Mouse (Mus musculus): ENCODE data around the gene Sema5a. TPM values are rescaled to one million over a fixed set of nuclear protein-coding genes. Genes with fewer than 3 reads are reported as not detected.

Gene Sema5a
- total RNA-seq, 2 experiments from 2014 or later = 84.9 to 94.2 TPM

DNA sequence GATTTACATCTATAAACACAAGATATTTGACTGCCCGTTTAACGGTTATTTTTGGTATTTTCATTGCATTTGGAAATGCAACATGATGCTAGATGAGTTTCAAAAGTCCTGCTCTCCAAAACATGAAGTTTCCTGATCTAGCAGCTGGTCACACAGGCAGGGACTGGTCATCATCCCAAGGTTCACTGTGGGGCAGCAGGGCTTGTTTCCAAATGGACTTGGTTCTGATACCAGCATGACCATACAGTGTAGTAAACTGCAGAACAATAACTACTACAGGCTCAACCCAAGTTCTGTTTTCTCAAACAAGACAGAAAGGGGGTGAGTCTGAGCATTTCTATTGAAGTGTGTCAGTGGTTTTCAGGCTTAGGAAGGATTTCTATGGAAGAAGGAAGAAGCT lies 314.3 kb downstream of the Sema5a start:
- no peak for DNase-seq

DNA sequence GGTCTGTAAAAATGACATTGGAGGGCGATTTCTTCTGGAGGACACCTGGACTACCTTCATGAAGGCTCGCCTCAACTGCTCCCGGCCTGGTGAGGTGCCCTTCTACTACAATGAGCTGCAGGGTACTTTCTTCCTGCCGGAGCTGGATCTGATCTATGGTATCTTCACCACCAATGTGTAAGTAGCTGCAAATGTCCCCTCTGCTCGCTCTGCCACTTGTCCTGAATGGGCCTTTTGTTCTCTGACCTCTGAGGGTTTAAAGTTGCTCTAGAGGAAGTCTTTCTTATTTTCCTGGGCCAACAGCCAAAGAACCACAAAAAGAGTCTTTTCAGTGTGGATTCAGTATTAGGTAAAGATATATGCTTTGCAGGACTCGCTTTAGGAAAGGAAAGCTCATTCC lies 318.0 kb downstream of the Sema5a start:
- DNase-seq = no peak

DNA sequence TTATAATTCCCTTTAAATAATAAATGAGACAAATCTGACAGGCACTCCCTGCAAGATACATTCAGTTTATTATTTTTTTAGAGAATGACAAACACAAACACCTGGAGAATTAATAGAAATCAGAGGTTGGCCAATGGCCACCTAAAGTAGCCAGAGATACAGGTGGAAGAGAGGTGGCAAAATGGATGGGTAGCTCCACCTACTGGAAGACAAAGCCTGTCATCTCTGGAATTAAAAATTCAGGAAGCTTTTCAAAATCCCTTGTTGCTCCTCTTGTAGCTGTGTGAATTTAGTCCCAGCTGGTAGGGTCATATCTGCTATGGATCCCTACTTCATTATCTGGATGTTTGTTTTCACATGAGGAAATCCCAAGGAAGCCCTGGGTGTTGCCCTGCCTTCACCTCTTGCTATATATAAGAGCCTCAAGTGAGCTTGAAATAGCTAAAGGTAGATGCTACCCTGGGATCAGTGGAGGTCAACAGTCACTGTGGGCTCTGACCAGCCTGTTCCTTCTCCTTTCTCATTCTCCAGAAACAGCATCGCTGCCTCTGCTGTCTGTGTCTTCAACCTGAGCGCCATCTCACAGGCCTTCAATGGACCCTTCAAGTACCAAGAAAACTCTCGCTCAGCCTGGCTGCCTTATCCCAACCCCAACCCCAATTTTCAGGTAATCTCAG lies 323.7 kb downstream of the Sema5a start:
- DNase-seq = no peak

DNA sequence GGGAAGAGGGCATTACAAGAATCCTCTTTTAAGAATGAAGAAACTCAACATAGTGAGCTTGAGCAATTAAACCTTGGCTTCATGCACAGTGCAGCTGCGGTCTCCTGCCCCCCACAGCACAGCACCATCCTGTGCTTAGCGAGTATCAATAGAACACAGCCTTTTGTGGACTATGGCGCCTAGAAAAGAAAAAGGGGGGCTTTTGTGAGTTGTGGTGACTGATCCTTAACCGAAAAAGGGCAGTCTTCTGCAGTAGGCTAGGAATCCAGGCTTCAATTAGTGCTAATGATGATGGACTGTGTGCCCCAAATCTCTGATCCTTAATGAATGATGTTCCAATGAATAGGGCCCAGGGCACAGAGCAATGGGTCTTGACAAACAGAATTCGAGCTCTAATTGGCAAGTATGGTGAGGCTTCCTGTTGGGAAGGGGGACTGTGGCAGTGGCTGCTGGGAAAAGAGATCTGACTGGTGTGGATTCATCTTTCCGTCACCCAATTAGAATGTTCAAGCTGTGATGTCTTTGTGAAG lies 324.3 kb downstream of the Sema5a start:
- no peak for DNase-seq

DNA sequence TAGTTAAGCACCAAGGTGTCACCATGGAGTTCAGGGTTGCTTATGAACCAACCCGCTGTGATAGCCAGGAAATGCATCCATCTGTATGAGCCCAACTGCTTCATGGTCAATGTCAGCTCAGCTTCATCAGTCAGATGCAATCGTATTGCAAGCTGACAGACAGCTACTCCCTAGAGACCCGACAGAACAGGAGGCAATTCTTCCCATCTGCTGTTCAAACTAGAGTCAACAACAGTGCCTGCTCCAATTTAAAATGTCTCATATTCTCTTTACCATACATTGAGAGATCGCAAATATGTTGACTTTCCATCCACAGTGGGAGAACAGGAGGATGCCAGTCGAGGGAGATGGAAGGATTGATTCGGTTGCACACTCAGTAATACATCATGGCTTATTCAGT lies 329.7 kb downstream of the Sema5a start:
- no peak for DNase-seq

DNA sequence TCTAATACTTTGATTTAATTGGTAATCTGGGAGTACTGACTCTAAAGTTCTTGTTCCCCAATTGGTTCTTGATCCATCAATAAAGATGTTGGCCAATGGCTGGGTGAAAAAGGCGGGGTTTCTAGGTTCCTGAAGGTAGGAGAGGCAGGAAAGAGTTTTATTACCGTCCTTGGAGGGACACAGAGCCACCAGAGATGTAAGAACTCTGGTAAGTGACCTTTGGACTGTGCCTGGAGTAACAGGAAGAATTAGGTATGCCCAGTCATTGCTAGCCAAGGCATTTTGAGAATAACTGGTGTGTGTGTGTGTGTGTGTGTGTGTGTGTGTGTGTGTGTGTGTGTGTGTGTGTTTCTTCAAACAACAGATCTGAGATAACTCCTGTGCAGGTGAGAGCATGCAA lies 330.6 kb downstream of the Sema5a start:
- DNase-seq = no peak

DNA sequence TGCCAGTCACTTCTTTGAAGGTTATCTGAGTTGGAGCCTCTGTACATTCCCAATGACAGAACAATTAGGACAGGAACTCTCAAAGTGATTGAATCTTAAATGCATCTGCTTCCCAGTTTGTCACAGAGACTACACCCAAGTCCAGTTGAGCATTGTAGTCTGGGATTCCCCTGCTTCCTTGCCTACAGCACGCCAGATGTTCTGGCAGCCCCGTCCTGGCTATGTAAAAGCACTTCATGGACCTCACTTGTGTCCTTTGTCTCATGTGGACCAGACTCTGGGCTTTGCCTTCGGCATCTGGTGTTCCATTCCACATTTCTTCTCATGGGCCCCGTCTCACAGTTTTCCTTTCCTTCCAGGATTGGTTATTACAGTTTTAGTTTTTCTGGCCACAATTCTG lies 334.7 kb downstream of the Sema5a start:
- no peak for DNase-seq

DNA sequence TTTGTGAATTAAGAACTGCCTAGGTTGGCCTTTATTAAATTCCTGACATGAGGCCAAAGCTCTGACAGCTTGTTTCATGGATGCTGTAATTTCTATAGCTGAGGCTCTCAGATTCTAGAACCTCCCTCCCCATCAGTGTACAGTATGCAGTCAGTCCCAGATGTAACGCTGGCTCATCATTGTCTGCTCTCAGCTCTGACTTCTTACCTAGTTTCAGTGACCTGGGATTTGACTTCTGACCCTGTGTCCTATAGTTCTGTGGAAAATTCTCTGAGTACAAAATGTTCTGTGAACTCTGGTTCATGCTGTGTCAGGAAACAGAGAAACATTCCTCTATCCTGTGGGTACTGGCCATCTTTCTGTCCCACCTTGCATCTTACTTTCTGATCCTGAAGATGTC lies 346.0 kb downstream of the Sema5a start:
- DNase-seq = no peak

DNA sequence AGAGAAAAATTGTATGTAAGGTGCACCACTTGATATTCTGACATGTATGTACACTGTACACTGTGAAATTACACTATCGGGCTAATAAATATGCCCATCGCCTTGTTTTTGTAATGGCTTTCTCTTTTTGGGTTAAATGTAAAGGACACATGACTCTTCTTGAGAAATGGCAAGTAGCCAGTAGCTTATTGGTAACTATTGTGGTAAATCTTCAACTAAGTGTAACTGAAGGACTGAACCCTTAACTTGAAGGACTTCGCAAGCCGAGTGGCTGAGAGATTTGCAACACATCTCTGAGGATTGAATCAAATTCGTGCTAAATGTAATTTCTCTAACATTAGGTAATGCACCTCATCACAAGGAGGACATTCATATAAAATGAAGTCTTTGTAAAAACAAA lies 349.1 kb downstream of the Sema5a start:
- DNase-seq = no peak

DNA sequence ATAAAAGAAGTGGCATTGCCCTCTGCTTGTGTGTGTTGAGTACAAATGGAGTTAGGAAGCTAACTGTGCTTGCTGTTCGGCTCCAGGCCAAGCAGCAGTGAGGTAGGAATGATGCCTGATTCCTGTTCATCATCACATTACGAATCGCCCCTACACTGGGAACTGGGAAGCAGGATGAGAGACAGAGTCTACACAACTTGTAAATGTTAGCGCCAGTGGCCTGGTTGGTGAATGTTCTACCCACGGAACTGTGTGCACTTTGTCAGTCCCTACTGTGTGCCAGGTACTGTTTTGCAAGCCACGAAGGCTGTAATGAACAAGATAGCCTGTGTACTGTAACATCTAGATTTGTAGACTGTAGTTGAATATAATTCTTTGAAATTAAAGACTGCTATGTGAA lies 352.0 kb downstream of the Sema5a start:
- no peak for DNase-seq

DNA sequence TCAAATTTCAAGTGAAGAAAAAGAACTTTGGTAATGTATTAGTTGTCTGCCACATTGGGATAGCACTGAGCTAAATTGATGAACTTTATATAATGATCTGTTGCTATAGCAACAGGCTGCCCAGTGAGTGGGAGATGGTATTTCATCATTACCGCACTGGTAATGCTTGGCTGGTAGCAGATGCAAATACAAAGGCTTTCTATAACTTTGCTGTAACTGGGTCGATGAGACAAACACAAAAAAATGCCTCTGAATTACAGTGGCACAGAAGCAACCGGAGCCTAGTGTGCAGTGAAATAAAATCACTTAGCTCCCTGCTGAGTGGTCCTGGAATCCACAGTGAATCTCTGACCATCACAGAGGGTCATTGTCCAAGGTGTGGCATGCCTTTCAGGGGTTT lies 352.6 kb downstream of the Sema5a start:
- peak in 1 of 2 experiments; percentile 9 for DNase-seq

DNA sequence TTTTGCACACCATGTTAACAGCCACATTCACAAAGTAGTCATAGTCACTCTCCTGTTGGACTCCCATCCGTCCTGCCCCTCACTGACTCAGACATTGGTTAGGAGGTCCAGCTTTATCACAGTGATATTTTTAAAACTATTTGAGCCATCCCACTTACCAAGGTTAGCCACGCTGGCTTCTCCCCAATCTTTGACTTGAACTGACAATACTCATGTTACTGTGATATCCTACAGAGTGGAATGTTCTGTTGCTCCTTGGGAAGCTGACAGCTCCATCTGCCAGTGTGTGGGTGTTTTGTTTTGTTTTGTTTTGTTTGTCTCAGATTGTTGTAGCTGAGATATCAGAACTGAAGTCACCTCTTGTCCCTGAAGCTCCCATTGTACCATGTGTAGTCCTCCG lies 362.6 kb downstream of the Sema5a start:
- no peak for DNase-seq

DNA sequence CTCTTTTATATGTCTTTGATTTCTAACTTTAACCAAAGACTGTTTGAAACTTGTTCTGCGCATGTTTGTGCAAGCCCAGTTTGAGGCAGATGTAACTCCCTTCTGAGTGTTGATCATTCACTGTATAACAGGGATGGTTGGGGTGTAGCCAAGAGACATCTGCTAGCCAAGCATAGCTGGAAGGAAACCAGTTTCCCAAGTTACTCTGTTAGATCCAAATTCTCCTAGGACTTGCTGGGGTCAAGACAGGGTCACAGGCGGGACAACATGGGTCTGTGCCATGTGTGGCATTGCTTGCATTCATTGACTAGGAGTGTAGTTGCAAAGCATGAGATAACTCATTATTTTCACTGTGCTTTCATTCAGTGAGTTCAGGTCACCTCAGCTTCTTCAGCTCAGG lies 366.2 kb downstream of the Sema5a start:
- no peak for DNase-seq

DNA sequence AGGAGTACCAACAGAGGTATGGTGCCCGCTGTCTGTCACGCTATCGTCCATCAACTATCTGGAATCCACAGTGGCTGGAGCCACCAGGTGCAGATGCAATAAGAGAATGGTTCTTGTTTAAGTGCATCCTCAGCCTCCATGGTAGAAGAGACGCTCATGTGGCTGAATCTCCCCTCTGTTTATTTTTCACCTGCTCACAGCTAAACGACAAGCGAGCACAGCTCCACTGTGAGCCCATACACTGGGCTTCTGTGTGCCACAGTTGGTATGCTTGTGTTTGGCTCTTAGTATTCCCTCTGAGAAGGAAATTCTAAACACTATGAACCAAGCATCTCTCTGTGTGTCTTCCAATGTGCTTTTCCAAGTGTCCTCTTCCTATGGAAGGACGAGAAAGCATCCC lies 366.6 kb downstream of the Sema5a start:
- no peak for DNase-seq

DNA sequence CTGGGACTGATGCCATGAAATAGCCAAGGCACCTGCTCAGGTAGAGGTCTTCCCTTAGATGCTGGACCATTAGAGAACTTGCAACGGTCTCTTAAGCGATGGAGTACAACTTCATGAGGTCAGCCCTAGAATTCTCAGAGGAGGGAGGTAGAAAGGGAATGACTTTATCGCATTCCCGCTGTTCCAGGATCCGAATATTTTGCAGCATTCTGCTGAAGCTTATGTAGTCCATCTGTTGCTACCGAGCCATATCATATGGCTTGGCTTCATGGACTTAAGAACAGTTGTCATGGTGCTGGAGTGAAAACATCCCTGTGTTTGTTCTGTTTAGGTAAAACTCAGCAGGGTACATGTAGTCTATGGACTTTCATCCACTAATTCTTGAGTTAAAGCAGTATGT lies 369.1 kb downstream of the Sema5a start:
- DNase-seq = peak in 1 of 2 experiments; percentile 12

DNA sequence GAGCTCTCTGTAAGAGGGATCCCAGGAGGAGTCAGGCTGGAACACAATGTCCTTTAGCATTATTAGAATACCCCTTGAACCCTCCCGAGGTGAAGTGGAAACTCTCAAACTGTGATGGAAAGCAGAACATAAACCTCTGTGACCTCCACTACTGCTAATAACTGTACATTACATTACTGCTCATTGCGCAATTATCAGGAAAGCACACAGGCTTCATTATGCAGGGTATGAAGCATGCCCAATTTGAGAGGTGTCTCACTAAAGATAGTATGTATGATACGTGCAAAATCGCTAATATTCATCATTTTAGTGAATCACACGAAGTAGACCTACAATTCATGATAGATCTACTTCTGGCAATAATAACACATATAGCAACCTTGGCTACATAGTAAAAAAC lies 371.2 kb downstream of the Sema5a start:
- DNase-seq = no peak

DNA sequence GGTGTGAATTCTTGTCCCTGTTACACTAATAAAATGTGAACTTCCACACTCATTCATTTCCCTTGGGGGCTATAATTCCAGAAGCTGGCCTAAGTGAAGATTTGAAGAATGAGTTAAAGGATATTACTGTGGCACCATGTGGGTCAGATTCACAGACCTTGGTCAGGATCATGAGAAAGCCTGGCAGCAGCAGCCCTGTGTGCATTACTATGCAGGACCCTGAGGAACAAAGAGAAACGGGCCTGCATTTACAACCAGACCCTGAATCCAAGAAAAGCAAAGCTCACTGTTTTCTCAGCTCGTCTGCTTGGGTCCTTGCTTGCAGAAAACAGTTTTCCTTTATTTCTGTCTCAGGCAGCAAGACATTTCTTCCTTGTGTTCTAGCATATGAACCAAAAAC lies 374.6 kb downstream of the Sema5a start:
- DNase-seq = no peak

DNA sequence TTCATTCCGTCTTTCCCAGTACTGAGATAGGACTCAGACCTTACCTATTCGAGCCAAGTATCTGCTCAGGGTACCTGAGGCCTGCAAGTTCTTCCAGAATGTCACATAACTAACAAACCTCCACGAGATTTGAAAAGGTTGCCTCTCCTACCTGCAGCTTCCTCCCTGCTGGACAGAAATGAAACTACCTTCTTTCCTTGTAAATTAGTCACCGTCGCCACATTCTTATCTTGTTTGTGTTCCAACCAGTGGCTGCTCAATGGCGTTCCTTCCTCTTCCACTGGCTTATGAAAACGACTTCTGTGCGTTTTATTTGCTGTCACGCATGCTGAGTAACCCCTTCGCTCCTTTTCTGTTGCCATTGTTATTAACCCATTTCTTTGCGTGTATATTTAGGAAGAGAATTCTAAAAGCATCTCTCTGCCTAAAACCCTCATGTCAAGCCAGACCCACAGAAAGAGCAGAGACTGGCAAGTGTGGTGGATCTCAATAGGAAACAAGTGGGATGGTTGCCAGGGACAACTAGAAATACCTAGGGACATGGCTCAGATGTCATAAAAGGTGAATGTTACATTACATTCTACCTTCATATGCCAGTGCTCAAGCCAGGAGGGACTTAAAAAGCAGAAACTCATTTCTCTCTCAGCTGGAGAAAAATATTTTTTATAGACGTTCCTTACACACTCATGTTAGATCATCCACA lies 378.6 kb downstream of the Sema5a start:
- DNase-seq = no peak

DNA sequence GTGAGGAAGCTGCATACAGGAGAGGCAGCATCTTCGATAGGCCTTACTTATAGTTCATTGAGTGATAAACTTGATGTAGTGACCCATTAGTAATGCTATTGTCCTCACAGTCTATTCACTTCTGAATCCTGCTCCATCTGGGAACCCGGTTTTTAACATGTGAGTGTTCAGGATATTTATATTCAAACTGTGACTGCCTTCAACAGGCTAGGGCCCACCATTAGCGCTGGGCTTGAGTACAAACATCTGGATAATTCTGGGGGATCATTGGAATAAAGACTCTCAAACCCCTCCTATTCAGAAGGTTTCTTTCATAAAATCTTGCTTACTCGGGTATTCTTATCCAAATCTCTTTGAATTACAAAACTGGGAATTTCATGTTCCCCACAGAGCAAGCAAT lies 379.5 kb downstream of the Sema5a start:
- DNase-seq = no peak

DNA sequence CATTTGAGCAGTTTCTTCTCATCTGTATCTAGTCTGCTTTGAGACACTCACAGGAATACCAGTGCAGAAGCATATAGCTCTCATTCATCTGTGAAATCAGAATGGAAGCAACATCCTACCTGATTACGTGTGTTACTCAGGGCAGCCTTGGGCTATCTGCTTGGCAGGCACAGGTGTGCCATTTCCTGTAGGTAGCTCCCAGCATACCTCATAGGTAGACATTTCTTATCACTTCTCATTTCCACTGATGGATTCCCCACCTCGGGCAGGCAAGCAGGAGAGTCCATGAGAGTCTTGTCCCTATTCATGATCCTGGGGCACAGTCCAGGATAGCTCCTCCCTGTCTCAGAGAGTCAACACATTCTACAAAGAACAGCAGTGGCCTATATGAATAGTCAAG lies 381.4 kb downstream of the Sema5a start:
- DNase-seq = no peak

DNA sequence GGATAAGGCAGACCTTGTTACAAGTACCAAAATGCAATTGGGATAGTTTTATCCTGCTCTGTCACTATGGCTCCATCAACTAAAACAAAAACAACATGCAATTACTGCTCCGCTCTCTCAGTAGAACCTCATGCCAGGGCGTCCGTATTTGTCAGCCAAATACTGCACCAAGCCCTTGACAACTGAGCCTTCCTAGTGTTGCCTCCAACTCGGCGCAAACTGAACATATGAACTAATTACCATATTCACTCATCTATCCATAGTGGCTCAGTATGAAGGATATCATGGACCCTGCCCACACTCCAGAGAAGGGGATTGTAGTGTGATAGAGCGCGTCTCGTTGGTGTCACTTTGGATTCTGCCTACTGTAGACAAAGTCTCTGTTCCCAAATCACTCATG lies 389.1 kb downstream of the Sema5a start:
- no peak for DNase-seq

DNA sequence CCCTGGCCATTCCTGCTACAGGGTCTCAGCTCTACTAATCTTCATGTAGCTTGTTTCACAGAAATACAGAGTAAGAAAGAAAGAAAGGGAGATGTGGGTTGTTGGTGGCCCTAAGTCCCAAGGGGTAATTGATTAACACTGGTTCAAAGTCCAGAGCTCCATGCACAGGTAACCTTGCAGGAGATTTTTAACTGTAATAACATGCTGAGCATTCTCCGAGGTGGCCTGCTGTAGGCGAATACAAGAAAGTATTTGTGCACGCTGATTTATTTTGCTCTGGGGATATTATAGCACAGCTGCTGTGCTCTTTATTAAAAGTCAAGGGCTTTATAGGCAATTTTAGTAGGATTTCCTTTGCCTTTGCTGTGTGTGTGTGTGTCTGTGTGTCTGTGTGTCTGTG lies 393.3 kb downstream of the Sema5a start:
- DNase-seq = no peak

DNA sequence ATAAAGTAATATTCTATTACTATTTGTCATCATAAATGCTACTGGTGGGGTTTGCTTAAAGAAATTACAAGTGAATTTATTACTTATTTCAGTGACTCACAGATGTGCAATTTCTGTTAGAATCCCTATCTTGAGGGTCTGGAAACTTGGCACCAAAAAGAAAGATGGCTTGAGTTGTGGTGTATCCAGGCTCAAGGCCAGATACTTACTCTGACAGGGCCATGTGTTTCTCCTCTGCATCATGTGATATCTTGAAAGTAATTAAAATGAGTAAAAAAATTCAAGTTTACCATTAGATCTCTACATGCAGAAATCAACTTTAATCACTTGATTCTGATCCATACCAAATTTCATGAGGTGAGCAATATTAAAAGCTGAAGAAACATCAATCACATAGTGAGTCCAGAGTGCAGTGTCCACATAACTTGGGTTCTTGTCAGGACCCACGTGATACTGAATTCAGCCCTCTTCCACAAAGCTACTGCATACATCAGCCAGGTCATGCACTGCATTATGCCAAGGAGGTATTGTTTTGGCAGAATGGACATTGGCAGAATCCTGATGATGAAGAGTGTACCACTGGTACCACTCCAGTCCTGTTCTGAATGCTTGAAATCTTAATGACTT lies 402.6 kb downstream of the Sema5a start:
- DNase-seq = no peak

DNA sequence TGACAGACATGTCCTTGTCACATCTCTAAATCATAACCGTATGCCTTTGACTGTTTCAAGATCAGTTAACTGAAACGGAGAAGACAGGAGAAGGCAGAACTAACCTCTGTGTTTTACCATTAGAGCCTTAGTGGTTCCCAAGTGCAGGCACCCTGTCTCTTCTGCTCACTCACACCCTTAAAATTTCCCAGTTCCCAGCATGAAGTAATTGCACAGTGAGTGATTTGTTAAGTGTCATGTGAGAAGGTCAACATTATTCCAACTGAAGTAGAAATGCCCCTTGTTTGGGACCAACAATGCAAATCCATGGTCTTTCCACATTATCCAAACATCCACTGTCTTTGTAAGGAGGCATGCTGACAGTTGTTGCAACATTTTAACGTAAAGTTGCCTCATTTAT lies 409.4 kb downstream of the Sema5a start:
- DNase-seq = no peak
